Mouse (Mus musculus): ENCODE measurements around the gene Atp13a4.

- TF ChIP-seq CTCF (IDR thresholded peaks at IDR 0.05; ENCODE audit: borderline replicate concordance, control insufficient read depth, extremely low read depth, insufficient read depth, low read length, poor library complexity) (no peak), POLR2A (IDR thresholded peaks at IDR 0.05; ENCODE audit: control insufficient read depth, extremely low read depth, insufficient read depth, low read length, poor library complexity) (no peak)
Measured at GRCm38 (mm10) chr16:29575620-29576019, 31.0 kb upstream of the Atp13a4 start.
